Mouse (Mus musculus): ENCODE results near the gene Utp4.

GRCm38 (mm10) chr8:106932376-106933065 lies 39.1 kb downstream of the Utp4 start:
- no peak for TF ChIP-seq CTCF (IDR thresholded peaks at IDR 0.05; ENCODE audit: low read depth, low read length)
- TF ChIP-seq POLR2A (IDR thresholded peaks at IDR 0.05; ENCODE audit: extremely low read depth, insufficient read depth, low read length): no peak

Data from liver, adult 2 months (tissue).